Mouse (Mus musculus) effector memory CD4-positive, alpha-beta T cell, adult 5 months (primary cell): ENCODE data around the gene Olfr1500. TPM values are rescaled to one million over a fixed set of nuclear protein-coding genes. Genes with fewer than 3 reads are reported as not detected.

Experiments used
- polyA plus RNA-seq: library from polyadenylated mRNA; unstranded; fragments of 100-300 nt; shearing (Covaris generic); gene quantifications from one replicate; pipeline ENCODE4 v1.2.1, GENCODE M21; 2017

Gene Olfr1500
- not detected for polyA plus RNA-seq

DNA sequence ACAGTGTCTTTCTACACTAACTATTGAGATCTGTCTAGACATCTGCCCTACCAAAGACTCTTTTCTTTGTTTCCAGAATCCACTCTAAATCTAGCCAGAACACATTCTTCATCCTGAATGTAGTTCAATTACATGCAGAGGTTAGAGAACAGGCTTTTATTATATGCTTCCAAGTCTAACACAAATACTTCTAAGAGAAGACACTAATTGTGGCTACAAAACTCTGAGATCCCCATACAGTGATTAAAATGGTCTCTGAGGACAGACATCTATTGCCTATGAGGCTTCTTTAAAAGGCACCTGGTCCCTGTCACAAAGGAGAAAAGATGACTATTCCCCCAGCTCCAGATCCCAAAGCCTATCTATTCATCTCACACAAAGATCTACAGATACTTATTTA lies at the start of gene Olfr1500:
TSS of gene Olfr1500 (minus strand) at position 101 of the 400 bp plus-strand sequence.

DNA sequence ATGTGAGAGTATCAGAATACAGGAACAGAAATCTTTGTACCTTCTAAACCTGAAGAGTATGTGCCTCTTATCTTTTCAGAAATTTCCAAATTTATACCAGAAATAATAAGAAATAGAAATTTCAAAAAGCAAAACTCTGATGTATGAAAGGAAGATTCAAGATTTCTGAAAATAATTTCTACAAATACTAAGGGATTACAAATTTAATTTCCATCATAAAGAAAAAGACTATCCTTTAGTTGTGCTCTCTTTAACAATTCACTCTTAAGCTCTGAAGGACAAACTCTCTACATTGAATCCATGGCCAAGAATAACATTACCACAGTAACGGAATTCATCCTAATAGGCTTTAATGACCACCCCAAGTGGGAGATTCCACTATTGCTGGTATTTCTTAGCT lies 31.2 kb upstream of the Olfr1500 start, which contains the start of gene Olfr1502:
TSS of gene Olfr1502 (plus strand) at position 301 of the 400 bp plus-strand sequence.

DNA sequence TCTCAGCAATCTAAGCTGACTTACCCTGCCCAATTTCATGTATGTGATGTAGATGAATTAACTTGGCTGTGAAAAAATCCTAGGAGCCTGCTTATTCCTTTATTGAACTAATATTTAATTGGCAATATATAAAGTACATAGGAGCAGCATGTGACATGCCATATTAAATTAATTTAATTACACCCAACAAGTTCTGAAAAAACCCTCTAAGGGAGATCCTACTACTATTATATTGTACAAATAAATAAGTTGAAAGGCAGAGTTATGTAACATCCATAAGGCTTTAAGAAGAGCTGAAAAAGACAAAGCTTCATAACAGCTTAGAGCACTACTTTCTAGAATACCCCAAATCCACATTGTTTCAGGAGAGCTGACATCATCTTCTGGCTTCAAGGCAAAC lies 20.3 kb upstream of the Olfr1500 start, which contains the start of gene Olfr1501:
TSS of gene Olfr1501 (minus strand) at position 101 of the 400 bp plus-strand sequence.

DNA sequence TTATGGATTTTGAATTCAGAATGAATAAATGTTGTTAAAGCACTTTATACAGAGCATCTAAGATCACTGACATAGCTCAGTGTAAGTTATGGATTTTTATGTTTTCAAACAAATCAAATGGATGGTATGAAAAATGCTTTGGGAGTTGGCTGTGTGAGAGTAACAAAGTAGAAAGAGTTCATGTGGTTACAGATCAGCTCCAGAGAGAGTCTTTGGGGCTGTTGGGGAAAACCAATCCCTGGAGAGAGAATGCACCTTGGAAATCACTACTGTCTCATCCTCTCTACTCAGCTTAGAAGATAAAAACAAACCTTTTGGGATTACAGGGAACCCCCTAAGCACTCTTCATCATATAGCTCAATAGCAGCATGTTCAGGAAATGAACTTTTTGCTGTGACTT lies 10.9 kb downstream of the Olfr1500 start, which contains the start of gene Olfr1499:
TSS of gene Olfr1499 (minus strand) at position 101 of the 400 bp plus-strand sequence.

DNA sequence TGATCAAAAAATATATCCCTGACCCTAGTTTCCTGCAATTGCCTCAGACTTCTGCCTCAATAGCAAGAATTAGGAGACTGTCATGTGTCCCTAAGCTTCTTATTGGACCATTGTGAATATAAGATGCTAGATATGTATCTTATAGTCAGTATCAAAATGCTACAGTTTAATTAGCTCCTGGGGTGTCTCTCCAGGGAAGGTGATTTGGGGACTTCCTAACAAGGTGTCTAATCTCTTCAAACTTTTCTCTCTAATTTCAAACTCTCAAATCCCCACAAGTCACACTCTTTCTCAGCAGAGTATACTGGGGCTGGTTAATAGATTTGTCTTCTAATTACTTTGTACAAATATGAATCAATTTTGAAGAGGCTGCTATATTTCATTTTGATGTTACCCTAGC lies 32.2 kb downstream of the Olfr1500 start, which contains the start of gene Olfr1497:
TSS of gene Olfr1497 (minus strand) at position 101 of the 400 bp plus-strand sequence.

DNA sequence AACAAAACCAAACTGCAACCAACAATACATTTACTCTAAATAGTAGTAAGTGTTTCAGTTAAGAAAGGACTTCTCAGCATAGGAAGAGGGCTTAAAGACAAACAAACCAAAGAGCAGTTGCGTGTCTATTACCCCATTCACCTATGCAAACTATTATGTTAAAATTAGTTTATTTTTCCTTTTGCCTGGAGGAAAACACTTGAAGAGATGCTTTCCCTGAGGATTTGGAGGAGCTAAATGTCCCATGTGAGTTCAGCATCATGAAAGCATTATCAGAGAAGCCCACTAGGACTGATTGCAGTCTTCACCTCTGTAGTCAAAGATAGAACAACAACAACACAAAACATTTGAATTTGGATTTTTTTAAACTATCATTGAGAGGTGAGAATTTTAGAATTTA lies 52.7 kb downstream of the Olfr1500 start, which contains the start of gene Olfr1496:
TSS of gene Olfr1496 (plus strand) at position 301 of the 400 bp plus-strand sequence.

Other genes with a start within 250 kb of the Olfr1500 start
- not detected for gene Olfr1484, start 247.0 kb downstream of the Olfr1500 start, polyA plus RNA-seq
- not detected for gene Olfr1487, start 213.1 kb downstream of the Olfr1500 start, polyA plus RNA-seq
- gene Olfr1489, start 198.9 kb downstream of the Olfr1500 start, polyA plus RNA-seq = not detected
- gene Olfr1490, start 179.4 kb downstream of the Olfr1500 start, polyA plus RNA-seq = not detected
- gene Olfr1491, start 133.2 kb downstream of the Olfr1500 start, polyA plus RNA-seq = not detected
- gene Olfr1493-ps1, start 107.2 kb downstream of the Olfr1500 start, polyA plus RNA-seq = not detected
- gene Olfr1494, start 90.8 kb downstream of the Olfr1500 start, polyA plus RNA-seq = not detected
- gene Olfr1495, start 65.9 kb downstream of the Olfr1500 start, polyA plus RNA-seq = not detected
- not detected for gene Olfr1496, start 52.6 kb downstream of the Olfr1500 start, polyA plus RNA-seq
- gene Olfr1497, start 32.3 kb downstream of the Olfr1500 start, polyA plus RNA-seq = not detected
- 0.36 TPM for gene Olfr1499, start 11.0 kb downstream of the Olfr1500 start, polyA plus RNA-seq
- 0.54 TPM for gene Olfr1501, start 20.2 kb upstream of the Olfr1500 start, polyA plus RNA-seq
- gene Olfr1502, start 31.3 kb upstream of the Olfr1500 start, polyA plus RNA-seq = not detected
- not detected for gene Olfr1504, start 67.4 kb upstream of the Olfr1500 start, polyA plus RNA-seq
- gene Olfr1505, start 83.0 kb upstream of the Olfr1500 start, polyA plus RNA-seq = not detected